Mouse (Mus musculus): Measurements from ENCODE around the gene Tmem205. TPM values are rescaled to one million over a fixed set of nuclear protein-coding genes. Genes with fewer than 3 reads are reported as not detected.

The Tmem205 gene
- total RNA-seq (2021), result 10 to 100 TPM; 35.7 to 37.0 TPM
- long read RNA-seq, experiment 1, transcript Tmem205-201 (4 exons, 785 nt), result major isoform, 8 of 17 reads
- long read RNA-seq, experiment 1, partial matches to known transcripts, result 1 of 17 reads
- long read RNA-seq, experiment 1, other reads (novel, unspliced or antisense), result 5 of 17 reads
- long read RNA-seq, experiment 2, transcript Tmem205-201 (4 exons, 785 nt), result major isoform, 22 of 38 reads
- long read RNA-seq, experiment 2, partial matches to known transcripts, result 2 of 38 reads
- long read RNA-seq, experiment 2, other reads (novel, unspliced or antisense), result 11 of 38 reads

- peak; percentile 88 to 95 for DNase-seq (ENCODE audit: low spot score in 2 of 2)
These were observed at the start of gene Tmem205, which contains the start of gene Ccdc159 for GRCm38 (mm10) chr9:21927208-21927753. Gene Tmem205 (minus strand): TSS chr9:21927556. Gene Ccdc159 (plus strand): TSS chr9:21927471.

DNA sequence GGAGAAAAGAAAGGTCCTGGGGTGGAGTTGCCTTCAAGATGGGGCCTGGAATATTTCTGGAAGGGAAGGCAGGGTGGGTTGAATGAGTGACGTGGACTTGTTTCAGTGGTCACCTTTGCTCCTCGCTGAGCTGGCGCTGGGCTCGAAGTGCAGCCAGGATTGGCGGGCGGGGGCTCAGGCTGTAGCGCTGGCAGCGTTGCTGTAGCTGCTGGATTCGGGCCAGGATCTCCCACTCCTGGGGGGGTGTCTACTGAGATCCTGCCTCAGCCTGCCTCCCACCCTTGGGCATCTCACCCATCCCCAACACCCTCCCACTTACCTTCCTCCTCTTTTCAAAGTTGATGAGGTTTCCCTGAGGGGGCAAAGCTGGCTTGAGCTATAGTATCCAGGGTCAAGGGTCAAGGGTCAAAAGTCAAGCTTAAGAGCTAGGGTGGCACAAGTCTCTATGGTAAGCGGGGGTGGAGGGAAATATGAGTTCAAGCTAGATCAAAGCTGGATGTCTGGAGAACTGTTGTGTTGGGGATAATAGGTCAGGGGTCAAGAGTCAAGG lies 49.3 kb upstream of the Tmem205 start:
- DNase-seq (ENCODE audit: low spot score in 2 of 2), result no peak

- DNase-seq (ENCODE audit: low spot score in 2 of 2), result no peak
These were observed 41.9 kb upstream of the Tmem205 start for GRCm38 (mm10) chr9:21969304-21969703.

DNA sequence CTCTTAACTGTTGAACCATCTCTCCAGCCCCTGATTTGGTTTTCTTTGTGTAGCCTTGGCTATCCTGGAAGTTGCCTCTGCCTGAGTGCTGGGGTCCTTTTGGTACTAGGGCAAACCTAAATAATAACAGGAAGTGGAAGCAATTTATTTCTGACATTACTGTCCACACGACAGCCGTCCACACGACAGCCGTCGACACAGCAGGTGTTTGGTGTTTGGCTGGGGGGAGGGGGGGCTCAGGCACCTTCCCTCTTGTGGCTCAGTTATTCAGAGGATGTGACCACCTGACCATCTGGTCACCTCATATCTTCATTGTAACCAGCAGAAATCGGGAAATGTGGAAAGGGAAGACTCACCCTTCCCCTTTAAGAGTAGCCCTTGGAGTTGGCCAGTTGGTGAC lies 41.5 kb upstream of the Tmem205 start:
- no peak for DNase-seq (ENCODE audit: low spot score in 2 of 2)

GRCm38 (mm10) chr9:21963417-21963816 lies 36.1 kb upstream of the Tmem205 start, which contains the start of gene Epor:
Gene Epor (minus strand): TSS chr9:21963506.
- DNase-seq (ENCODE audit: low spot score in 2 of 2), result no peak

DNA sequence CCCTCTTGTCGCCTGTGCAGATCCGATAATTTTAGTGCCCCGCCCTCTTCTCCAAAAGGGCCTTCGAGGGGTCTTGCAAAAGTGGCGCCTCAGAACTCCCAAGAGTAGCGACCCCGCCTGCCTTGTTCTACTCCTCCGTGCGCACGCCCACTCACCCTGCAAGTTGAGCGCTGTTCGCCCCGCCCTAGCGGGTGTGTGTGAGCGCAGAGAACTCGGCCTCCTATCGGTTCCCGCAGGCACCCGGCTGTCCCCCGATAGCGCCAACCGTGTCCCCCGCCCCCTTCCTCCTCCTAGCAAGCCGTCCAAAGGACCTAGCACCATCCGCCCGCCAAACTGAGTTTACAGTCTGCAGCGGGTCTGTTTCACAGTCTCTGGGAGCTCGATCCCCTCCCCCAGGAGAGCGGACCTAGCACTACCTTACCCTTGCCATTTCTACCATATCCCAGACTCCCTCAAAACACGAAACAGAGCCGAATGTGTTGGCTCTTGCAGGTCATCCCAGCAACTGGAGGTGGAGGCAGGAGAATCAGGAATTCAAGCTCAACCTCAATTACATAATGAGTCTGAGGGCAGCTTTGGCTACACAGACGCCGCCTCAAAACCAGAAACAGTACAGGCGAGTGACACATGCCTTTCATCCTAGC lies 35.2 kb upstream of the Tmem205 start:
- peak in 1 of 2 experiments; percentile 68 for DNase-seq (ENCODE audit: low spot score in 2 of 2)

GRCm38 (mm10) chr9:21962010-21962409 lies 34.7 kb upstream of the Tmem205 start:
- DNase-seq (ENCODE audit: low spot score in 2 of 2), result no peak

GRCm38 (mm10) chr9:21961366-21961980 lies 34.1 kb upstream of the Tmem205 start:
- no peak for DNase-seq (ENCODE audit: low spot score in 2 of 2)

- DNase-seq (ENCODE audit: low spot score in 2 of 2), result no peak
These were observed 33.3 kb upstream of the Tmem205 start for GRCm38 (mm10) chr9:21960558-21961208.

- DNase-seq (ENCODE audit: low spot score in 2 of 2), result no peak
These were observed 32.8 kb upstream of the Tmem205 start for GRCm38 (mm10) chr9:21960135-21960534.

GRCm38 (mm10) chr9:21959244-21959643 lies 31.9 kb upstream of the Tmem205 start:
- no peak for DNase-seq (ENCODE audit: low spot score in 2 of 2)

DNA sequence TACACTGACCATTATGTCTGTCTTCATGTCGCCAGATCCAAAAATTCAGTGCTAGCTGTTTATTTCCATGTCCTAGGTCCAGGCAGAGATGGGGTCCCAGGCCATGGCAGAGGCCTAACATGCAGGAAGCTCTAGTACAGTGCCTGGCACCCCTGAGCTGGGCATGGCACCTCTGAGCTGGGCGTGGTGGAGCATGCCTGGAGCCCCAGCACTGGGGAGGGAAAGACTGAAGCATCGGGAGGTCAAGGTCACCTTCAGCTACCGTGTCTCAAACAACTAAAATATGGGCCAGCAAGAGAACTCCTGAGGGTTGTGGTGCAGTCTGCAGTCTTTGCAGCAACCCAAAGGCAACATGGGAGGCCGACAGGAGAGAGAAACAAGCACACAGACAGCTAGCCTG lies 31.0 kb upstream of the Tmem205 start:
- no peak for DNase-seq (ENCODE audit: low spot score in 2 of 2)

DNA sequence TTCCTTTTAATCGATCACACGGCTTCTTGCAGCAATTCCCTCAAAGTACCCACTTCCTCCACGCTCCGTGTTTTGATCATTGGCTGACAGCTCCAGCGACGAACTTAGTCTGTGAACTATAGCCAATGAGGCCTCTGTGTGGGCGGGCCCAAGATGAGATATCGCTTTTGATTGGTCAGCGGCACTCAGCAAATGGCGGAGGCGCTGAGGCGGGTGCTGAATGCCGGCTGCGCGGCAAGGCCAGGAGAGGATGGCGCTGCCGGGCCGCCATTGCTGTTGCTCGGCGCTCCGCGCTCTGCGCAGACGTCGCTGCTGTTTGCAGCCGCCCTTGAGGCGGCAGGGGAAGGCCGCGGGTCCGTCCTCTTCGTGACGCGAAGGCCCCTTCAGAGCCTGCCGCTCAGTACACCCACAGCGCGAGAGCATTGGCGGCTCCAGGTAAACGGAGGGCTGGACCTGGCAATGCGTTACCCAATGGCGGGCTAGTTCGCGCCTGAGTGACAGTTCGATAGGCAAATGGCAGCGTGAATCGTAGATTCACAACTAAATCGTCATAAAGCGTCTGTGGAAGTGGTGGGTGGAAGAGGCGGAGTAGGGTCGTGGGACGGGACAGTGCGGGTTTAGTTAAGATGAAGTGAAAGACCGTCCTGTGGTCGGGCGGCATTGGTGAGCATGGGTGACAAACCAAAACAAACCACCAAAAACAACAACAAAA lies 28.4 kb upstream of the Tmem205 start, which contains the start of gene Swsap1:
TSS of gene Swsap1 (plus strand) at position 186 of the 712 bp plus-strand sequence.
- peak; percentile 99 to 100 for DNase-seq (ENCODE audit: low spot score in 2 of 2)

DNA sequence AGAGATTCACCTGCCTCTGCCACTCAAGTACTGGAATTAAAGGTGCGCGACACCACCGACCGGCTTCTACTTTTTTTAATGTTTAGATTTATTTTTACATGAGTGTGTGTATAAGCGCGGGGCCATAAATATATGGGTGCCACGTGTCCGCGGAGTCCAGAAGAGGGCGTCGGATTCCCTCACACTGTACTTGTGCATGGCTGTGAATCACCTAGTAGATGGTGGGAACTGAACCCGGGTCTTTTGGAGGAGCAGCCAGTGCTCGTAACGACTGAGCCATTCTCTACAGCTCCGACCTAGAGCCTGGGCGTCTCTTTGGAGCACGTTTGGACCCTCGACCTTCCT lies 27.8 kb upstream of the Tmem205 start:
- no peak for DNase-seq (ENCODE audit: low spot score in 2 of 2)

GRCm38 (mm10) chr9:21954635-21955034 lies 27.3 kb upstream of the Tmem205 start:
- DNase-seq (ENCODE audit: low spot score in 2 of 2), result no peak

- DNase-seq (ENCODE audit: low spot score in 2 of 2), result peak in 1 of 2 experiments; percentile 75
These were observed 26.2 kb upstream of the Tmem205 start for GRCm38 (mm10) chr9:21953600-21953999.

DNA sequence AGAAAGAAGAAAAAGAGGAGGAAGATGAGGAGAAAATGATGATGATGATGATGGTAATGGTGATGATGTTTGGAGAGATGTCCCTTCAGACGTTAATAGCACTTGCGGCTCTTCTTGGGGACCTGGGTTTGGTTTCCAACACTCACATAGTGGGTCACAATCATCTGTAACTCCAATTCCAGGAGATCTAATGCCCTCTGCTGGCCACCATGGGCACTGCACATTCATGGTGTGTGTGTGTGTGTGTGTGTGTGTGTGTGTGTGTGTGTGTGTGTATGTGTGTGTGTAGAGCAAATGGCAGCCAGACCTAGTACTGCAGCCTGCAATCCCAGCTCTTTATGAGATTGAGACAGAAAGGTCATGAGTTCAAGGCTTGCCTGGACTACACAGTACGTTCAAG lies 24.6 kb upstream of the Tmem205 start:
- no peak for DNase-seq (ENCODE audit: low spot score in 2 of 2)

DNA sequence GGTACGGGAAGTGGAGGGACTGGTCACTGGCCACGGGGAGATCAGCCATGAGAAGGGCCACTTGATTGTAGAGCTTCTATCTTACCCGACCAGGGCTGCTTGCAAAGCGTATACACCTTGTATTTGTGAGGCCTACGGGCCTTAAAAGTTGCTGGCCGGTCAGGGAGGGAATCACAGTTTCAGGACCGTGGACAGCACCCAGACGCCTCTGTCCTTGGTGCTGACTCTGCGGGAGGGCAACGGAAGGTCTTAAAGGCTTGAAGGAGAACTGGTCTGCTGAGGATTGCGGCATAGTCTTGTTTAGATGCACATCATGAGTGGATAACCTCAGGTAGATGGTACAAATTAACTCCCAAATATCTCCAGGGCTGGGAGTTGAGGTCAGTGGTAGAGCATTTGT lies 23.0 kb upstream of the Tmem205 start:
- no peak for DNase-seq (ENCODE audit: low spot score in 2 of 2)

DNA sequence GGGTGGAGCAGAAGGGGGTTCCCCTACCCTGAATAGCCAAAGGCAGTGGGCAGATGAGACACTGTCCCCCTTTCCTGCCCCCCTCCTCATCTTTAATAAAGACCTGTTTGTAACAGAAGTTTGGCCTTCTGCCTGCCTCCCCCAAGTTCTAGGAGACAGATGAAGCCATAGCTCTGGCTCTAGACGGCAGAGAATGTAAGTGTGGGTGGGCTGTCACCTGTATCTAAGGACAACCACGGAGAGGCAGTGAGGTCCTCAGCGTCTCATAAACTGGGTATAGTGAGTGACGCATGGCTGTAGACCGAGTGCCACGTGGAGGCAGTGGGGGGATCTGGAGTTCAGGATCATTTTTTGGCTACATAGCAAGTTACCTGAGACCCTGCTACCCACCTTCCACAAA lies 21.4 kb upstream of the Tmem205 start:
- DNase-seq (ENCODE audit: low spot score in 2 of 2), result no peak

GRCm38 (mm10) chr9:21948146-21948545 lies 20.8 kb upstream of the Tmem205 start:
- no peak for DNase-seq (ENCODE audit: low spot score in 2 of 2)

All from layer of hippocampus, postnatal 14 days (tissue).